Mouse (Mus musculus) brain, embryonic 14.5 days (tissue): ENCODE measurements around the gene Snapc2.

Experiments used
- CTCF ChIP-seq: fragments of 200-500 bp; IDR thresholded peaks from 2 replicates; pipeline ENCODE4 v1.5.1; 2012; ENCODE audit warnings: inconsistent platforms, mild to moderate bottlenecking, moderate library complexity, borderline replicate concordance; ENCODE audit not compliant: insufficient read depth, insufficient read length; ENCODE audit errors: extremely low read depth
- POLR2A ChIP-seq: fragments of 200-500 bp; IDR thresholded peaks from 2 replicates; pipeline ENCODE4 v1.6.1; 2012; ENCODE audit warnings: mild to moderate bottlenecking, inconsistent platforms, borderline replicate concordance; ENCODE audit not compliant: poor library complexity, insufficient read depth, insufficient read length, severe bottlenecking; ENCODE audit errors: extremely low read depth

DNA sequence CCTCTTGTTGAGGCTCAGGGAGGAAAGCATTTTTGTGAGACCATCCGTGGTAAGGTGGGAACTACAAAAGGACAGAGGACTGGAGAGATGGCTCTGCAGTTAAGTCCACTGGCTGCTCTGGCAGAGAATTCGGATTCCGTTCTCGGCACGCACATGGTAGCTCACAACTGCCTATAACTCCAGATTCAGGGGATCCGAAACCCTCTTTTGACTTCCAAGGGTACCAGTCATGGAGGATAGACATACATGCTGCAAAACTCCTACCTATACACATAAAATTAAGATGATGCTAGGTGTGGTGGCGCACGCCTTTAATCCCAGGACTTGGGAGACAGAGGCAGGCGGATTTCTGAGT, 23.2 kb downstream of the Snapc2 start:
- no peak for TF ChIP-seq CTCF
- no peak for TF ChIP-seq POLR2A
